Mouse (Mus musculus) bone marrow, adult 2 months (tissue): Measurements from ENCODE around the gene Mecom. TPM values are rescaled to one million over a fixed set of nuclear protein-coding genes. Genes with fewer than 3 reads are reported as not detected.

Source experiments
- H3K27ac ChIP-seq: fragments of 200-500 bp; 2 replicates; pipeline ENCODE4 v1.5.1; 2012; ENCODE audit warnings: low read depth, mild to moderate bottlenecking, control low read depth, inconsistent platforms, low read length; ENCODE audit not compliant: control insufficient read depth, poor library complexity, insufficient read depth
- H3K4me1 ChIP-seq: fragments of 200-500 bp; 2 replicates; pipeline ENCODE4 v1.6.1; 2011; ENCODE audit warnings: low read length; ENCODE audit not compliant: control insufficient read depth, insufficient read depth
- H3K4me3 ChIP-seq: fragments of 200-500 bp; replicated peaks from 2 replicates; pipeline ENCODE3; 2011; ENCODE audit warnings: mild to moderate bottlenecking, low read depth, low read length, control low read depth; ENCODE audit not compliant: control insufficient read depth
- CTCF ChIP-seq: fragments of 200-500 bp; IDR thresholded peaks from 2 replicates; pipeline ENCODE4 v1.5.1; 2011; ENCODE audit warnings: low read length, control low read depth; ENCODE audit not compliant: control insufficient read depth, insufficient read depth
- POLR2A ChIP-seq: fragments of 200-500 bp; IDR thresholded peaks from 2 replicates; pipeline ENCODE4 v1.6.1; 2011; ENCODE audit warnings: low read depth, mild to moderate bottlenecking, control low read depth, low read length, borderline replicate concordance; ENCODE audit not compliant: control insufficient read depth
- WGBS: fragments of 180-500 bp; shearing (Covaris S2); methylation state at CpG from one replicate; pipeline ENCODE4 v1.1.7; 2018; 5-methylcytosine and 5-hydroxymethylcytosine counted together
- polyA plus RNA-seq: library from polyadenylated mRNA; stranded (reverse); fragments of >200 nt; gene quantifications from 2 replicates; pipeline ENCODE4 v1.2.4, GENCODE M21; 2011; ENCODE audit warnings: low replicate concordance; ENCODE audit not compliant: missing spikeins, insufficient read depth, insufficient read length

Gene Mecom
- polyA plus RNA-seq, 1 experiment: 0.70 TPM

- 4% methylated on average over 17 of the region's 17 CpGs for whole genome bisulfite sequencing
- H3K27ac ChIP-seq: no peak overlapping the region
- H3K4me1 ChIP-seq: no peaks in the 10 kb centered on the region
- no peak for TF ChIP-seq POLR2A
- TF ChIP-seq CTCF: no peak
- no peak overlapping the region for H3K4me3 ChIP-seq
Observed at GRCm38 (mm10) chr3:30506329-30507027, 41.3 kb downstream of the Mecom start.

- TF ChIP-seq POLR2A (no peak), CTCF (no peak)
- H3K4me1 ChIP-seq: no peaks in the 10 kb centered on the region
- no peak overlapping the region for H3K27ac ChIP-seq
- H3K4me3 ChIP-seq: no peak overlapping the region
- WGBS: 21% methylated on average over 16 of the region's 16 CpGs
Observed at GRCm38 (mm10) chr3:30505741-30506251, 42.0 kb downstream of the Mecom start.

GRCm38 (mm10) chr3:30504561-30504960 is 43.2 kb downstream of the Mecom start:
- Histone ChIP-seq H3K4me3 (no peak overlapping the region), H3K27ac (no peak overlapping the region), H3K4me1 (no peaks in the 10 kb centered on the region)
- TF ChIP-seq CTCF (no peak), POLR2A (no peak)
- 30% methylated on average over 7 of the region's 7 CpGs for WGBS

- TF ChIP-seq POLR2A: no peak
- no peak for TF ChIP-seq CTCF
- Histone ChIP-seq H3K4me1 (no peaks in the 10 kb centered on the region), H3K4me3 (no peak overlapping the region), H3K27ac (no peak overlapping the region)
Observed at GRCm38 (mm10) chr3:30503821-30504220, 44.0 kb downstream of the Mecom start.

- TF ChIP-seq CTCF: no peak
- no peak for TF ChIP-seq POLR2A
- Histone ChIP-seq H3K4me3 (no peak overlapping the region), H3K27ac (no peak overlapping the region), H3K4me1 (no peaks in the 10 kb centered on the region)
- WGBS: 67% methylated on average over 9 of the region's 9 CpGs
Observed at GRCm38 (mm10) chr3:30498202-30498828, 49.5 kb downstream of the Mecom start.

- 76% methylated on average over 2 of the region's 2 CpGs for WGBS
- no peak for TF ChIP-seq CTCF
- TF ChIP-seq POLR2A: no peak
- Histone ChIP-seq H3K27ac (no peak overlapping the region), H3K4me3 (no peak overlapping the region), H3K4me1 (no peaks in the 10 kb centered on the region)
Observed at GRCm38 (mm10) chr3:30494371-30494770, 53.4 kb downstream of the Mecom start.

GRCm38 (mm10) chr3:30488808-30489207 is 59.0 kb downstream of the Mecom start:
- Histone ChIP-seq H3K27ac (no peak overlapping the region), H3K4me3 (no peak overlapping the region), H3K4me1 (no peaks in the 10 kb centered on the region)
- WGBS: 18% methylated on average over 4 of the region's 4 CpGs
- TF ChIP-seq POLR2A: no peak
- no peak for TF ChIP-seq CTCF

- no peak for TF ChIP-seq POLR2A
- TF ChIP-seq CTCF: no peak
- 62% methylated on average over 4 of the region's 4 CpGs for WGBS
- Histone ChIP-seq H3K27ac (no peak overlapping the region), H3K4me1 (no peaks in the 10 kb centered on the region), H3K4me3 (no peak overlapping the region)
Observed at GRCm38 (mm10) chr3:30486422-30486821, 61.4 kb downstream of the Mecom start.
